Mouse (Mus musculus) thymus, adult 2 months (tissue): ENCODE data around the gene Zfp865. TPM values are rescaled to one million over a fixed set of nuclear protein-coding genes. Genes with fewer than 3 reads are reported as not detected.
A peak's percentile ranks its signal among the peaks of the same experiment; 100 is the strongest.

Experiments
- DNase-seq: peaks from one replicate; pipeline ENCODE4 v3.0.0; 2021
- H3K27ac ChIP-seq: fragments of 200-500 bp; 2 replicates; pipeline ENCODE4 v1.5.1; 2012; ENCODE audit warnings: low read length, control low read depth; ENCODE audit not compliant: control insufficient read depth, insufficient read depth
- H3K27me3 ChIP-seq: fragments of 200-500 bp; 2 replicates; pipeline ENCODE4 v1.6.1; 2012; ENCODE audit warnings: mild to moderate bottlenecking, low read length, moderate library complexity, mixed read lengths; ENCODE audit not compliant: control insufficient read depth, insufficient read depth
- H3K36me3 ChIP-seq: fragments of 200-500 bp; 2 replicates; pipeline ENCODE4 v1.6.1; 2012; ENCODE audit warnings: mild to moderate bottlenecking, low read length, moderate library complexity; ENCODE audit not compliant: control insufficient read depth, insufficient read depth
- H3K4me1 ChIP-seq: fragments of 200-500 bp; replicated peaks from 2 replicates; pipeline ENCODE4 v1.6.1; 2012; ENCODE audit warnings: low read length; ENCODE audit not compliant: control insufficient read depth, insufficient read depth
- H3K4me3 ChIP-seq: fragments of 200-500 bp; 2 replicates; pipeline ENCODE4 v1.5.1; 2012; ENCODE audit warnings: mild to moderate bottlenecking, low read length, control low read depth, moderate library complexity; ENCODE audit not compliant: control insufficient read depth, insufficient read depth
- CTCF ChIP-seq: fragments of 200-500 bp; IDR thresholded peaks from 2 replicates; pipeline ENCODE4 v1.5.1; 2012; ENCODE audit warnings: mild to moderate bottlenecking, control low read depth, low read length, moderate library complexity, borderline replicate concordance; ENCODE audit not compliant: control insufficient read depth, poor library complexity, insufficient read depth; ENCODE audit errors: extremely low read depth
- POLR2A ChIP-seq: fragments of 200-500 bp; IDR thresholded peaks from 2 replicates; pipeline ENCODE4 v1.6.1; 2012; ENCODE audit warnings: mild to moderate bottlenecking, low read length, control low read depth, moderate library complexity; ENCODE audit not compliant: control insufficient read depth, poor library complexity, insufficient read depth; ENCODE audit errors: extremely low read depth
- WGBS: fragments of 180-500 bp; shearing (Covaris S2); methylation state at CpG from one replicate; pipeline ENCODE4 v1.1.7; 2018; 5-methylcytosine and 5-hydroxymethylcytosine counted together
- polyA plus RNA-seq: library from polyadenylated mRNA; depleted of rRNA; stranded (reverse); fragments of >200 nt; gene quantifications from 2 replicates; pipeline ENCODE4 v1.2.3, GENCODE M21; 2012

Zfp865 gene
- polyA plus RNA-seq, 1 experiment: 105 TPM

GRCm38 (mm10) chr7:5033818-5034217 lies 13.6 kb downstream of the Zfp865 start, which contains the start of gene 4632433K11Rik:
Gene 4632433K11Rik (plus strand): TSS chr7:5034118.
- H3K4me1 ChIP-seq: peaks cover 2% of the 10 kb centered on the region
- H3K36me3 ChIP-seq: peaks cover 40% of the 10 kb centered on the region
- no peak for DNase-seq
- H3K27ac ChIP-seq: no peak within 1 kb of the TSS
- TF ChIP-seq POLR2A (no peak), CTCF (no peak)
- no peaks in the 10 kb centered on the region for H3K27me3 ChIP-seq
- H3K4me3 ChIP-seq: no peak within 1 kb of the TSS
- WGBS: 97% methylated on average over 3 of the region's 3 CpGs

GRCm38 (mm10) chr7:5035628-5036027 lies 15.5 kb downstream of the Zfp865 start:
- WGBS: 98% methylated on average over 17 of the region's 17 CpGs
- Histone ChIP-seq H3K4me3 (no peak overlapping the region), H3K27me3 (no peaks in the 10 kb centered on the region), H3K27ac (no peak overlapping the region), H3K36me3 (peaks cover 22% of the 10 kb centered on the region), H3K4me1 (peaks cover 6% of the 10 kb centered on the region)
- TF ChIP-seq POLR2A (no peak), CTCF (no peak)
- no peak for DNase-seq

- peaks cover 17% of the 10 kb centered on the region for H3K36me3 ChIP-seq
These were observed 16.0 kb downstream of the Zfp865 start for GRCm38 (mm10) chr7:5036136-5036535.

GRCm38 (mm10) chr7:5037026-5037425 lies 16.9 kb downstream of the Zfp865 start:
- H3K4me3 ChIP-seq: no peak overlapping the region
- no peaks in the 10 kb centered on the region for H3K27me3 ChIP-seq
- TF ChIP-seq POLR2A (no peak), CTCF (no peak)
- H3K36me3 ChIP-seq: peaks cover 8% of the 10 kb centered on the region
- H3K4me1 ChIP-seq: peaks cover 6% of the 10 kb centered on the region
- no peak overlapping the region for H3K27ac ChIP-seq
- DNase-seq: no peak
- WGBS: 97% methylated on average over 7 of the region's 7 CpGs

More at GRCm38 (mm10) chr7:5036136-5036535, 16.0 kb downstream of the Zfp865 start:
- no peak for DNase-seq
- Histone ChIP-seq H3K4me3 (no peak overlapping the region), H3K4me1 (peaks cover 6% of the 10 kb centered on the region), H3K27me3 (no peaks in the 10 kb centered on the region), H3K27ac (no peak overlapping the region)
- TF ChIP-seq CTCF (no peak), POLR2A (no peak)
- WGBS: 98% methylated on average over 9 of the region's 9 CpGs

GRCm38 (mm10) chr7:5037467-5037866 lies 17.3 kb downstream of the Zfp865 start:
- TF ChIP-seq POLR2A: no peak
- Histone ChIP-seq H3K27ac (no peak overlapping the region), H3K4me1 (peaks cover 6% of the 10 kb centered on the region), H3K4me3 (no peak overlapping the region), H3K27me3 (no peaks in the 10 kb centered on the region), H3K36me3 (peaks cover 4% of the 10 kb centered on the region; the same call in 1 of the 2 replicates)
- no peak for DNase-seq
- 96% methylated on average over 8 of the region's 8 CpGs for WGBS

GRCm38 (mm10) chr7:5038109-5038732 lies 18.0 kb downstream of the Zfp865 start, which contains the start of gene Zfp784:
Gene Zfp784 (minus strand): TSS chr7:5038446.
- TF ChIP-seq POLR2A (peak; percentile 65; the same call in 1 of the 2 replicates), CTCF (peak; percentile 42; the same call in 1 of the 2 replicates)
- no peaks in the 10 kb centered on the region for H3K27me3 ChIP-seq
- WGBS: under 1% methylated on average over 48 of the region's 48 CpGs

GRCm38 (mm10) chr7:5038940-5039339 lies 18.8 kb downstream of the Zfp865 start:
- Histone ChIP-seq H3K27ac (no peak overlapping the region), H3K4me3 (no peak overlapping the region), H3K36me3 (no peaks in the 10 kb centered on the region), H3K27me3 (no peaks in the 10 kb centered on the region), H3K4me1 (peaks cover 6% of the 10 kb centered on the region)
- WGBS: 33% methylated on average over 5 of the region's 5 CpGs
- TF ChIP-seq POLR2A (no peak), CTCF (no peak)
- DNase-seq: no peak

More at GRCm38 (mm10) chr7:5038109-5038732, 18.0 kb downstream of the Zfp865 start, which contains the start of gene Zfp784:
- peak within 1 kb of the TSS; percentile 78 for H3K4me3 ChIP-seq
- peak within 1 kb of the TSS; percentile 53 for H3K27ac ChIP-seq
- no peaks in the 10 kb centered on the region for H3K36me3 ChIP-seq
- peaks cover 6% of the 10 kb centered on the region for H3K4me1 ChIP-seq
- peak; percentile 95 for DNase-seq

GRCm38 (mm10) chr7:5044981-5045380 lies 24.8 kb downstream of the Zfp865 start:
- no peak for TF ChIP-seq CTCF
- TF ChIP-seq POLR2A: no peak
- Histone ChIP-seq H3K27ac (no peak overlapping the region), H3K4me3 (no peak overlapping the region), H3K36me3 (no peaks in the 10 kb centered on the region), H3K4me1 (peaks cover 7% of the 10 kb centered on the region), H3K27me3 (no peaks in the 10 kb centered on the region)
- 68% methylated on average over 2 of the region's 2 CpGs for WGBS
- DNase-seq: no peak
